Mouse (Mus musculus) bone marrow, adult 2 months (tissue): Measurements from ENCODE around the gene Tcerg1l. TPM values are rescaled to one million over a fixed set of nuclear protein-coding genes. Genes with fewer than 3 reads are reported as not detected.

Experiments used
- H3K27ac ChIP-seq: fragments of 200-500 bp; 2 replicates; pipeline ENCODE4 v1.5.1; 2012; ENCODE audit warnings: low read depth, mild to moderate bottlenecking, control low read depth, inconsistent platforms, low read length; ENCODE audit not compliant: control insufficient read depth, poor library complexity, insufficient read depth
- H3K4me1 ChIP-seq: fragments of 200-500 bp; 2 replicates; pipeline ENCODE4 v1.6.1; 2011; ENCODE audit warnings: low read length; ENCODE audit not compliant: control insufficient read depth, insufficient read depth
- H3K4me3 ChIP-seq: fragments of 200-500 bp; replicated peaks from 2 replicates; pipeline ENCODE3; 2011; ENCODE audit warnings: mild to moderate bottlenecking, low read depth, low read length, control low read depth; ENCODE audit not compliant: control insufficient read depth
- CTCF ChIP-seq: fragments of 200-500 bp; IDR thresholded peaks from 2 replicates; pipeline ENCODE4 v1.5.1; 2011; ENCODE audit warnings: low read length, control low read depth; ENCODE audit not compliant: control insufficient read depth, insufficient read depth
- POLR2A ChIP-seq: fragments of 200-500 bp; IDR thresholded peaks from 2 replicates; pipeline ENCODE4 v1.6.1; 2011; ENCODE audit warnings: low read depth, mild to moderate bottlenecking, control low read depth, low read length, borderline replicate concordance; ENCODE audit not compliant: control insufficient read depth
- WGBS: fragments of 180-500 bp; shearing (Covaris S2); methylation state at CpG from one replicate; pipeline ENCODE4 v1.1.7; 2018; 5-methylcytosine and 5-hydroxymethylcytosine counted together
- polyA plus RNA-seq: library from polyadenylated mRNA; stranded (reverse); fragments of >200 nt; gene quantifications from 2 replicates; pipeline ENCODE4 v1.2.4, GENCODE M21; 2011; ENCODE audit warnings: low replicate concordance; ENCODE audit not compliant: missing spikeins, insufficient read depth, insufficient read length

Gene Tcerg1l
- polyA plus RNA-seq, 1 experiment: not detected

DNA sequence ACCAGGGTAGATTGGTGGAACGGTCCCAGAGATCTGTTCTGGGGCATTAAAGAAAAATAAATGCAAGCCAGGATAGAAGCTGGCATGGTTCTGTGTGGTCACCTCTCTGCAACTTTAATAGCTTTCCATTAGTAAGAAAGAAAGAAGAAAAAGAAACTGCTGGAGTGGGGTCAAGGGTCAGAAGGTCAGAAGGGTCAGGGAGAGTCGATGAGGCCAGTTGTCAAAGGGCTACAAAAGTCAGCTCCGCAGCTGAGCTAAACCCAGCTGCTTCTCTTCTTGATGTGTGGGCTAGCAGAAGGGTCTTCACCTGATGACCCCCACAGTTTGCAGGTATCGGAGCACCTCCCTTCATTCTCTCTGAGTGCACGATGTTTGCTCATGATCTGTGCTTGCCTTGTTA is 59.6 kb downstream of the Tcerg1l start:
- Histone ChIP-seq H3K4me1 (no peaks in the 10 kb centered on the region), H3K27ac (no peak overlapping the region), H3K4me3 (no peak overlapping the region)
- WGBS: 77% methylated on average over 5 of the region's 5 CpGs
- TF ChIP-seq CTCF (no peak), POLR2A (no peak)

DNA sequence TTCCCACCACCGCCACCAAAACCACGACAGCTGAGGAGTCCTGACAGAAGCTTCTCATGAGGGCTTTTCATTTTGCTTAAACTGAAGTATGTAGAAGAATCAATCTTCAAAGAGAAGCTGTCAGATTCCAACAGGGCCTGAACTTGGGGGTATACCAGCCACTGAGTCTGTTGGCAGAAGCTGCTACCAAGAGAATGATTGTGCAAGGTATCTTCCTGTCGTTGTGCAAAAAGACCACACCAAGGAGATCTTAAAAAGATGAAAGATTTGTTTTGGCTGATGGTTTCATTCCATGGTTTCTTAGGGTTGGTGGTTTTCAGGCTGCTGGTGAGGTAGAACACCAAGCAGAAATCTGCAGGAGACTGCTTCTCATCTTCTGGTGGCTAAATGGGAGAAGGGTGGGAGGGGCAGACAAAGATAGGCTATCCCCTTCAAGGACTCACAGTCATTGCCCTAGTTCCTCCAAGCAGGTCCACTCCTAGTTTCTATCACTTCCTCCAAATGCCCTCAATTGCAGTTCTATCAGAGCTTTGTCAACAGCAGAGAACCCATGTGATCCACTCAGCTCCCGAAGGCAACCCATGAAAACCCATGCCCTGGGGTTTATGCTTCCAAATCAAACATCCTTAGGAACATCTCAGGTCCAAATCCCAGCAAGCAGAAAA is 64.9 kb downstream of the Tcerg1l start:
- 53% methylated on average over 4 of the region's 4 CpGs for WGBS
- H3K27ac ChIP-seq: no peak overlapping the region
- TF ChIP-seq CTCF (no peak), POLR2A (no peak)
- no peaks in the 10 kb centered on the region for H3K4me1 ChIP-seq
- H3K4me3 ChIP-seq: no peak overlapping the region

DNA sequence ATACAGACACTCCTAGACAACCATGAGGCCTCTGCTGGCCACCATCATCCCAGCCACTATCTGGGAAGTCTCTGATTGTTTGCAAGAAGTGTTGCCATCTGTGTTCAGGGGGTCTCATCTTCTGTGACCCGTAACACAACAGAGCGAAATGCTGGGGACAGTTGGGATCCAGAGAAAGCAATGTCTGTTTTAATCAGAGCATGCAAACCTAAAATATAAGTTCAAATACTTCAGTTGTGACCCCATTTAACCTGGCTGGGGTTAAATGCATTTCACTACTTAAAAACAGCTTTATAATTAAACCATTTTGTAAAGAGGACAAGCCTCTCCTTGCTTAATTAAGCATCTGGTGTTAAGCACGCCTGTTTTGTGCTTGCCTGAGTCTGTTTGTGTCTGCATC is 66.3 kb downstream of the Tcerg1l start:
- Histone ChIP-seq H3K27ac (no peak overlapping the region), H3K4me3 (no peak overlapping the region), H3K4me1 (no peaks in the 10 kb centered on the region)
- 76% methylated on average over 3 of the region's 3 CpGs for WGBS
- no peak for TF ChIP-seq CTCF

DNA sequence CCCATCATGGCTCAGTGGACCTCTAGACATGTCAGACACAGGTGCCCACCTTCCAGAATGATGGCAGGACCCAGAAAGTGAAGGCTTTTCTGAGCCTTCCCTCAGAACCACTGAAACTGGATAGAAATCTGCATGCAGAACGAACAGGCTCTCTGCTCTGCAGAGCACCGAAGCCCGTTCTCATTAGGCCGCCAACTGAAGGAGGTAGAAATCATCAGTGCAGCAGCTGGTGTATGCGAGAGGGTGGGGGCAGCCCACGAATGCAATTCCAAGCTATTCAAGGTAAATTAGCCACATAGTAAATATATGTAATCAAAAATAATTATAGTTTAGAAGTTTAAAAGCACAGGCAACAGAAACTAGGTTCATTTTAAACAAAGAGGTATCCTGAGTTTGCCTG is 68.9 kb downstream of the Tcerg1l start:
- Histone ChIP-seq H3K27ac (no peak overlapping the region), H3K4me1 (no peaks in the 10 kb centered on the region), H3K4me3 (no peak overlapping the region)
- TF ChIP-seq CTCF: no peak
- TF ChIP-seq POLR2A: no peak
- WGBS: 75% methylated on average over 6 of the region's 6 CpGs

DNA sequence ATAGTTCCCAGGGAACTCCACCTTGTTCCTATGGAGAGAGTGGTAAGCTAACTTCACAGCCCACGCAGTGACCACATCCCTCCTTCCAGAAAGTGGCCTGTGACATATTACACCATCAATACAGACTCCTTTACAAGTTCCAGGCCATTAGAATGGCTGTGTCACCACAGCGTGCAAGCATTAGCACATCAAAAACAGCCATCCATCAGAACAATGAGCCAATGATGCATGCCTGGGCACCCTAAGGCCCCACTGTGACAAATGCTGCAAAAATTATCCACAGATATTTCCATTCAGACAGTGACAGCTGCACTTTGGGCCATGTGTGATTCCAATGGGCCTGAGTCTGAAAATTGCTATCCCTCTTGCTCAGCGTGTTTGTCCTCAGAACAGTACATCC is 70.8 kb downstream of the Tcerg1l start:
- H3K27ac ChIP-seq: no peak overlapping the region
- no peak for TF ChIP-seq POLR2A
- TF ChIP-seq CTCF: no peak
- no peak overlapping the region for H3K4me3 ChIP-seq
- no peaks in the 10 kb centered on the region for H3K4me1 ChIP-seq
- WGBS: 58% methylated on average over 3 of the region's 3 CpGs

DNA sequence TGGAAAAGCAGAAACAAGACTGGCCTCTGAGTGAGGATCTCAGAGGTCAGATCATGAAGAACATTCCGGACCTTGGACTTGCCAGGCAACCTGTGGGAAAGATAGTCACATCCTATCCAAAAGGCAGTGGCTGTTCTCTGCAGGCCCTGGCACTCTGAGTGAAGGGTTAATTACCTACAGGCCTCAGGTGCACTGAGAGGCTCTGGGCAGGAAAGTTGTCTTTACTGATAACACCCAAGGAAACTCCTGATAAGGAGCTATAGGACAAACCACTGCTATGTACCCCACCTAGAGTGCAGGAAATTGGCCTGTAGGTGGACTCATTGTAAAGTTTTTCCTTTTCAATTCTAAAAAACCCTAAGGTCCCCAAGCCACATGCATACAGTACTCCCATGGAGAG is 83.8 kb downstream of the Tcerg1l start:
- H3K27ac ChIP-seq: no peak overlapping the region
- no peaks in the 10 kb centered on the region for H3K4me1 ChIP-seq
- no peak overlapping the region for H3K4me3 ChIP-seq
- 81% methylated on average over 1 of the region's 1 CpGs for WGBS
- TF ChIP-seq CTCF (no peak), POLR2A (no peak)

DNA sequence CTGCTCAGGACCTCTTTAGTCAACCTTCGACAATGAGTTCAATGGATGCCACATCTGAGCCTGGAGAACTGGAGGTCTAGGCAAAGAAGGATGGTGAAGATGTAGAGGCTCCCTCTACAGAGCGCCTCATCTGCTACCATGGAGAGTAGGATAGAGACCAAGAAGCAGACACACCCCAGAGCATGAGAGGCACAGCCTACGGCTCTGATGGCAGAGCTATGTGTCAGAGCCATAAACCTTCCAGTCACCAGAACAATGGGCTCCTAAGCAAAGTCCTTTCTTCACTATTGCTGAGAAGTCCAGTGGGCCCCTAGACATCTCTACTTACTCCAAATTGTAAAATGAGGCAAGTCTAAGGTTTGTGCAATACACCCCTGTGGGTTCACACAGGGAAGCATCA is 91.4 kb downstream of the Tcerg1l start:
- 62% methylated on average over 3 of the region's 3 CpGs for WGBS

DNA sequence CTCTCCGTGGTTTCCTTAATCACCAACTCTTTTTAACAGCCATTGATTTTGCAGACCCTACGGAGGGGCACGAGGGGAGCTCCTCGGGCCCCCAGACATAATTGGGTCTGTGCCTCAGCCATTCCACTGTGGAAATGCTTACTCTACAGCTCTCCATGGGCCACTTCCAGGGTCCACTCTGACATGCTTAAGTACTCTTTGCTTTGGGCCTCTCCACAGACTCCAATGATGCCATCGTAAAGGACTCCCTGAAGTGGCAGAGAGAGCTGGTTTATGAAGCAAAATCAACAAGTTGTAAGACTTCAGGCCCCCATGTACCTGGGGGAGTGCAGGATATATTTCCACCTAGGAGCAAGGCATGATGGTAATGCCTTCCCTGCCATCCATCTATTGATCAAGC is 112.7 kb downstream of the Tcerg1l start:
- H3K4me3 ChIP-seq: no peak overlapping the region
- TF ChIP-seq POLR2A (no peak), CTCF (no peak)
- no peak overlapping the region for H3K27ac ChIP-seq
- no peaks in the 10 kb centered on the region for H3K4me1 ChIP-seq
- 73% methylated on average over 5 of the region's 5 CpGs for WGBS

More for the DNA sequence above, 91.4 kb downstream of the Tcerg1l start:
- TF ChIP-seq POLR2A (no peak), CTCF (no peak)
- Histone ChIP-seq H3K27ac (no peak overlapping the region), H3K4me3 (no peak overlapping the region), H3K4me1 (no peaks in the 10 kb centered on the region)

DNA sequence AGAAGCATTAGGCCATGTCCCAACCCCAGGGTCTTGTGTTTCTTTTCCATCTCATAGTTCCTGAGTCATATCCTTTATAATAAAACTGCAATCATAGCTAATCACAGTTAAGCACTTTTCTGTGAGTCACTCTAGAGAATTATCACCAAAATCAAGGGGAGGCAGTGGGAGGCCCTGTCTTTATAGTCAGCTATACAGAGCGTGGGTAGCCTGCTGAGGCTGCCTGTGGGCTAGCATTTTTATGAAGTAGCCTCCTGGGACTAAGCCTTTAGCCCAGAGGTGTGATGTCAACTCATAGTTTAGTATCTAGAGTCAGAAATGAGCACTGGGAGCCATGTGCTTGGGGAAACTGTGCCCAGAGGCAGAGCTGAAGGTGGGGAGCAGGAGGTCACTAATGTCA is 122.3 kb downstream of the Tcerg1l start:
- no peak overlapping the region for H3K27ac ChIP-seq
- no peak overlapping the region for H3K4me3 ChIP-seq
- WGBS: 79% methylated on average over 1 of the region's 1 CpGs
- no peaks in the 10 kb centered on the region for H3K4me1 ChIP-seq
- no peak for TF ChIP-seq POLR2A
- no peak for TF ChIP-seq CTCF
